9 mouse cellular contexts compared by ENCODE assay signal in genomic region chr11:76042882-76043281, GRCm38 (mm10). TPM values are rescaled to one million over a fixed set of nuclear protein-coding genes. Genes with fewer than 3 reads are reported as not detected.
DNase-seq lines count a peak whose midpoint lies in the region; ATAC-seq and TF ChIP-seq lines count a peak whose summit lies in the region.
"Had no signal": no experiment of that assay in that cellular context is flagged by ENCODE, and none has a peak within 500 bp of the region (broad histone marks: within the 10 kb centered on the region; RNA-seq: fewer than 3 reads in every experiment).

No protein-coding gene starts in this region.

- no peak overlapping the region; the same call in 1 of the 2 replicates for H3K4me3 ChIP-seq in heart, adult 2 months
- no peak overlapping the region for H3K4me3 ChIP-seq in midbrain, postnatal 0 days (ENCODE audit: low read depth, low read length)
- H3K4me3 ChIP-seq in liver, postnatal 0 days (ENCODE audit: low read depth, low read length): no peak overlapping the region
- H3K4me3 ChIP-seq: neural tube, embryonic 12.5 days had no signal

- intact Hi-C loops in gastrocnemius, postnatal 14 days (cut with DNase I; ENCODE audit: low total_unique reads): no loop called here
- intact Hi-C loops in heart, adult 2 months (cut with DNase I): loop anchor here (2.0 kb wide), 1 partner anchor 56 kb away; no protein-coding TSS in a partner anchor

- H3K9ac ChIP-seq in heart, adult 2 months (ENCODE audit: low read depth, low read length): no peak overlapping the region
- H3K9ac ChIP-seq in midbrain, postnatal 0 days (replicated peaks; ENCODE audit: low read length, poor library complexity, severe bottlenecking): no peak overlapping the region
- no peak overlapping the region for H3K9ac ChIP-seq in liver, postnatal 0 days (replicated peaks)
- H3K9ac ChIP-seq: neural tube, embryonic 12.5 days had no signal

- H3K4me1 ChIP-seq in heart, adult 2 months (ENCODE audit: control insufficient read depth, insufficient read depth, low read length): peaks cover 38% of the 10 kb centered on the region
- H3K4me1 ChIP-seq in midbrain, postnatal 0 days (ENCODE audit: insufficient read depth, low read length): no peaks in the 10 kb centered on the region
- no peaks in the 10 kb centered on the region for H3K4me1 ChIP-seq in liver, postnatal 0 days (ENCODE audit: insufficient read depth)

- no peak overlapping the region for H3K4me2 ChIP-seq in midbrain, postnatal 0 days (ENCODE audit: low read depth, low read length, poor library complexity, severe bottlenecking)
- H3K4me2 ChIP-seq in liver, postnatal 0 days (ENCODE audit: low read depth, low read length): no peak overlapping the region
- H3K4me2 ChIP-seq: neural tube, embryonic 12.5 days had no signal

- no peaks in the 10 kb centered on the region for H3K27me3 ChIP-seq in heart, adult 2 months (ENCODE audit: control insufficient read depth, insufficient read depth, low read length)
- H3K27me3 ChIP-seq in midbrain, postnatal 0 days (ENCODE audit: insufficient read depth, low read length): no peaks in the 10 kb centered on the region
- no peaks in the 10 kb centered on the region for H3K27me3 ChIP-seq in liver, postnatal 0 days (ENCODE audit: insufficient read depth, low read length)
- H3K27me3 ChIP-seq: neural tube, embryonic 12.5 days had no signal

- peak; percentile 60; the same call in 1 of the 2 replicates for TF ChIP-seq POLR2A in heart, adult 2 months (IDR thresholded peaks at IDR 0.05; ENCODE audit: insufficient read depth, low read depth, low read length)

- DNase-seq in gastrocnemius, postnatal 14 days: peak; percentile 60
- no peak for DNase-seq in gastrocnemius, postnatal 4 days (ENCODE audit: low spot score in 2 of 2)
- DNase-seq in heart, adult 2 months: peak; percentile 64 to 78
- peak; percentile 38 to 64 for DNase-seq in left cerebral cortex, adult 18-20 months (ENCODE audit: low spot score in 2 of 2)
- DNase-seq in right cerebral cortex, adult 18-20 months: peak; percentile 76
- no peak for DNase-seq in midbrain, postnatal 0 days (ENCODE audit: low spot score)
- DNase-seq in thymus, postnatal 14 days: no peak
- DNase-seq in liver, postnatal 0 days: no peak

- H3K79me2 ChIP-seq in heart, adult 2 months (replicated peaks; ENCODE audit: control insufficient read depth, insufficient read depth, low read length): no peaks in the 10 kb centered on the region

- no peak for TF ChIP-seq CTCF in heart, adult 2 months (IDR thresholded peaks at IDR 0.05)
- no peak for TF ChIP-seq CTCF in midbrain, postnatal 0 days (IDR thresholded peaks at IDR 0.05)
- no peak for TF ChIP-seq CTCF in liver, postnatal 0 days (IDR thresholded peaks at IDR 0.05; ENCODE audit: low read depth)

- peak overlapping the region; percentile 93 for H3K27ac ChIP-seq in heart, adult 2 months
- H3K27ac ChIP-seq in midbrain, postnatal 0 days (ENCODE audit: low read depth, low read length): no peak overlapping the region
- no peak overlapping the region for H3K27ac ChIP-seq in liver, postnatal 0 days (ENCODE audit: low read depth)
- H3K27ac ChIP-seq: neural tube, embryonic 12.5 days had no signal

- H3K36me3 ChIP-seq in heart, adult 2 months (ENCODE audit: control insufficient read depth, insufficient read depth, low read length): peaks cover 9% of the 10 kb centered on the region
- peaks cover 7% of the 10 kb centered on the region; the same call in 1 of the 2 replicates for H3K36me3 ChIP-seq in midbrain, postnatal 0 days (ENCODE audit: insufficient read depth, low read length)
- peaks cover 5% of the 10 kb centered on the region; the same call in 1 of the 2 replicates for H3K36me3 ChIP-seq in liver, postnatal 0 days (replicated peaks; ENCODE audit: insufficient read depth, low read length)

- WGBS in heart, adult 2 months: 5% methylated on average over 5 of the region's 5 CpGs
- 44% methylated on average over 5 of the region's 5 CpGs for WGBS in midbrain, postnatal 0 days
- WGBS in liver, postnatal 0 days (ENCODE audit: insufficient replicate concordance): 52% methylated on average over 5 of the region's 5 CpGs

- ATAC-seq in midbrain, postnatal 0 days (ENCODE audit: low FRiP score): no peak
- ATAC-seq in liver, postnatal 0 days: no peak

- TF ChIP-seq EP300 in heart, adult 2 months (IDR thresholded peaks at IDR 0.05; ENCODE audit: insufficient read depth, low read depth, low read length): peak; percentile 98
- no peak for TF ChIP-seq EP300 in liver, postnatal 0 days (IDR thresholded peaks at IDR 0.05; ENCODE audit: low read depth)

- H3K9me3 ChIP-seq in midbrain, postnatal 0 days (ENCODE audit: low read length): no peaks in the 10 kb centered on the region
- H3K9me3 ChIP-seq in liver, postnatal 0 days (ENCODE audit: low read length): no peaks in the 10 kb centered on the region
- H3K9me3 ChIP-seq: neural tube, embryonic 12.5 days had no signal

RNA-seq across cellular contexts. Expression of gene Rflnb, which starts 15.3 kb away (rescaled TPM):
- 10 to 100 TPM; 50.0 to 59.5 TPM for total RNA-seq in gastrocnemius, postnatal 14 days (2021)
- total RNA-seq in gastrocnemius, postnatal 4 days (2021): 10 to 100 TPM; 50.1 to 59.2 TPM
- 10 to 100 TPM; 30.7 to 36.7 TPM for total RNA-seq in heart, adult 2 months (2021)
- 18.5 and 34.4 TPM in 2 replicates for polyA plus RNA-seq in heart, adult 2 months (2012; rRNA removed)
- total RNA-seq in left cerebral cortex, adult 18-20 months (2021): 1 to 10 TPM; 7.9 to 8.4 TPM
- total RNA-seq in midbrain, postnatal 0 days (2014; rRNA removed): 16.7 and 17.7 TPM in 2 replicates
- polyA plus RNA-seq in midbrain, postnatal 0 days (2015; fragmentation: Nextera tagmentation; extraction: Ambion mirVana): 15.2 and 16.3 TPM in 2 replicates
- polyA plus RNA-seq in liver, postnatal 0 days (2015; fragmentation: Nextera tagmentation; extraction: Ambion mirVana): 7.8 and 7.9 TPM in 2 replicates

RNA-seq across cellular contexts. Expression of gene 1700016K19Rik, which starts 43.2 kb away (rescaled TPM):
- not detected for total RNA-seq in gastrocnemius, postnatal 14 days (2021)
- not detected for total RNA-seq in gastrocnemius, postnatal 4 days (2021)
- not detected for total RNA-seq in heart, adult 2 months (2021)
- polyA plus RNA-seq in heart, adult 2 months (2012; rRNA removed): 1.3 TPM in 1 of 2 replicates, not detected in the other
- total RNA-seq in left cerebral cortex, adult 18-20 months (2021): 1 to 10 TPM; 2.3 to 4.8 TPM
- 5.5 and 11.3 TPM in 2 replicates for total RNA-seq in midbrain, postnatal 0 days (2014; rRNA removed)
- polyA plus RNA-seq in midbrain, postnatal 0 days (2015; fragmentation: Nextera tagmentation; extraction: Ambion mirVana): 8.6 and 8.8 TPM in 2 replicates
- polyA plus RNA-seq in liver, postnatal 0 days (2015; fragmentation: Nextera tagmentation; extraction: Ambion mirVana): not detected in 2 replicates

Comparison
In these comparisons a context has a peak if more than half of its experiments do, and no peak if none do; other contexts are left out.
1. DNase-seq: peak in gastrocnemius, postnatal 14 days (single experiment), heart, adult 2 months (2 of 2), left cerebral cortex, adult 18-20 months (2 of 2) and right cerebral cortex, adult 18-20 months (single experiment); none in gastrocnemius, postnatal 4 days (0 of 2), midbrain, postnatal 0 days (single experiment), thymus, postnatal 14 days (single experiment) and liver, postnatal 0 days (single experiment).